Mouse (Mus musculus) megakaryocyte, adult 5-6 weeks (primary cell): ENCODE measurements around the gene Ckm. TPM values are rescaled to one million over a fixed set of nuclear protein-coding genes. Genes with fewer than 3 reads are reported as not detected.
A peak's percentile ranks its signal among the peaks of the same experiment; 100 is the strongest.

ENCODE experiments used
- ATAC-seq: 2 replicates; pipeline ENCODE4 v1.8.0; 2016; ENCODE audit warnings: mild to moderate bottlenecking, inconsistent platforms; ENCODE audit not compliant: poor library complexity, severe bottlenecking
- total RNA-seq, 2 experiments: library from RNA; stranded (forward) in 1 of 2; stranded (reverse) in 1 of 2; fragments of 153-499, 151-499 nt in 1 of 2; fragments of 221-1000, 200-1000 nt in 1 of 2; gene quantifications; 2 replicates each; pipeline versions ENCODE4 v1.2.3 to v1.2.4; 2015 to 2017

Gene Ckm
- total RNA-seq, 2 experiments from 2014 or later, result 0.18 to 0.26 TPM

GRCm38 (mm10) chr7:19383708-19384107, 20.9 kb upstream of the Ckm start:
- no peak for ATAC-seq

GRCm38 (mm10) chr7:19388699-19389413, 15.7 kb upstream of the Ckm start:
- ATAC-seq, result no peak

GRCm38 (mm10) chr7:19394484-19394883, 10.1 kb upstream of the Ckm start:
- ATAC-seq, result no peak

GRCm38 (mm10) chr7:19399496-19400280, 4.9 kb upstream of the Ckm start:
- ATAC-seq, result peak; percentile 43; the same call in 1 of the 2 replicates

DNA sequence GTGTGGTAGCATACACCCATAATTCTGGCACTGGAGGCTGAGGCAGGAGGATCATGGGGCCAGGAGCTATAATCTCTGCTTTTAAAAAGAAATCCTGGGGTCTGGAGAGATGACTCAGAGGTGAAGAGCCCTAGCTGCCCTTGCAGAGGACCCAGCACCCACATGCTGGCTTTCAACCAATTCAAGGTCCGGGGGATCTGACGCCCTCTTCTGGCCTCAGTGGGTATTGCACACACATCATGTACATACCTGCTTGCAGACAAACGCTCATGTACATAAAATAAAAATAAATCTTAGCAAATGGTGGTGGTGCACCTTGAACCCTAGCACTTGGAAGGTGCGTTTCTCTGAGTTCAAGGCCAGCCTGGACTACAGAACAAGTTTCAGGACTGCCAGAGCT, 3.6 kb upstream of the Ckm start:
- ATAC-seq, result no peak

DNA sequence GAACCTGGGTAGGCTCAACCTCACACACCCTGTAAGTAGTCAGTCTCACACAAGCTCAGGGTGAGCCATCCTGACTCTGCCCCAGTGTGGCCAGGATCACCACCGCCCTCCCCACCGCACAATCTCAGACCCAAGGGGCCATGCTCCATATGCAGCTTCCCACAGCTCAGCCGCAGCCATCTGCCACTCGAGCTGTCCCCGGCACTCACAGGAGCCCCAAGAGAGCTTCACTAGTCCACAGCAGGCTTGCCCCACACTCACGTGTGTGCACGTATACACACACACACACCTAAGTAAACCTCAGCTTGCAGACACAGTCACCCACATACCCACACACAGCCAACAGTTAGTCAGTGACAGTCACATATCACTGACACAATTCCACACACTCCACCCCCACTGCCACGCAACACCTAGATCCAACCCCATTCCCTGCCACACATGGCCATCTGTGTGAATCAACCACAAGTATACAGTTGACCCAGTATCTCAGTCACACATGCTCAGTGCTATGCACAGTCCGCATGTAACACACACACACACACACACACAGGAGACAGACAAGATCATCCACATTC, 2.0 kb upstream of the Ckm start:
- no peak for ATAC-seq

DNA sequence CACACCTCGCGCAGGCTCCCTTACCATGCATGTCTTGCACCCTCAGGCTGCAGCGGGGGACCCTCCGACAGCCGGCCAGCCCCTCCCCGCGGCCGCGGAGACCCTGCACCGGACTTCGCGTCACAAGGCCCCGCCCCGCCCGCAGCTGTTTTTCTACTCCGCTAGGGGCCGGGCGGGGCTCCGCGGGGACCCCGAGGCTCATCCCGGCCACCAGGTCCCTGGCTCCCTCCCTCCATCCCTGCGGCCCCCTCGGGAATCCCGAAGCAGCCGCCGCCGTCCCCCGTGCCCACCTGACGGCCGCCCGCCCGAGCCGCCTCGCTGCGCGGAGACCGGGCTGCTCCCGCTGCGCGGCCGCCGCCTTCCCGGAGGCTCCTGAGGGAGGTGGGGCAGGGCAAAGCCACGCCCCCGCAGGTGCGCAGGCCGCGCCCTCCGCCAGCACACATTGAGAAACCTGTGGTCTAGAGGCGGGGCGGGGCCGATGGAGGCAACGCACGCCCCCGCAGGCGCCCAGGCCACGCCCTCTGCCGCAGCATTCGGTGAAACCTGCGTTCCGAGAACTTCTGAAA, 762 bp upstream of the Ckm start, which contains the start of gene Klc3:
Gene Klc3 (minus strand): TSS at position 374 of the 566 bp plus-strand sequence.
- peak; percentile 83 for ATAC-seq

DNA sequence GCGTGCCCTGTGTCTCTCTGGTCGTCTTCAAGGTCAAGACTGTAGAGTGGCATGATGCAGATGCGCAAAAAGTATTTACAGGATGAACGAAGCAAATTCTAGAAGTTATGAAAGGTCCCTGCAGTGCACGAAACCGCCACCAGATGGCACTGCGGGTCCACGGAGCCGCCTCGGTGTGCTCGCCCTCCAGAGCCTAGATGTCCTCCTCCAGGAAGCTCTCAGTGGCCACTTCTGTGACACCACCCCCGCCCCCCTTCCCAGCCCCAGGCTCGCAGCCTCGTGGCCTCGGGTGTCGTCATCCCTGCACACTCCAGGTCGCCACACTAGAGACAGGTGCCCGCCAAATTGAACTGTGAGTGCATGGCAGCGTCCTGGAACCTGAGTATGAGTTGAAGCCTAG, 841 bp downstream of the Ckm start:
- ATAC-seq, result peak; percentile 96

GRCm38 (mm10) chr7:19409753-19410152, 5.2 kb downstream of the Ckm start:
- no peak for ATAC-seq

GRCm38 (mm10) chr7:19410766-19411344, 6.3 kb downstream of the Ckm start:
- no peak for ATAC-seq

DNA sequence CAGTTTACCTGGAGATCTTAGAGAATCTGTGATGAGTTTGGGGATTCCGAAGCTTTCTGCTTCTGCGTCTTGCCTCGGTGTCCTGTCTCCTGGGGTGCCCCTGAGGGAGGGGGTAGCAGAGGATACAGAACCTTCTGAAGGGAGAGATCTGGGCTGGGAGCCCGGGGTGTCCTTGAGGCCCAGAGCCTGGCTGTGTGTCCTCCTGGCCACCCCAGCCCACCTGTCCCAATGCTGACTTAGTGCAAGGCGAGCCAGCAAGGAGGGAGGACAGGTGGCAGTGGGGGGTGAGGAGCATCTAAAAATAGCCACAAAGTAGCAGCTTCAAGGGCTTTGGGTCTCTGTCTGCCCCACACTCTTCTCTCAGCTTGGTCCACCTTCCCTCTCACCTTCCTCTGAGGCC, 7.2 kb downstream of the Ckm start:
- ATAC-seq, result no peak

DNA sequence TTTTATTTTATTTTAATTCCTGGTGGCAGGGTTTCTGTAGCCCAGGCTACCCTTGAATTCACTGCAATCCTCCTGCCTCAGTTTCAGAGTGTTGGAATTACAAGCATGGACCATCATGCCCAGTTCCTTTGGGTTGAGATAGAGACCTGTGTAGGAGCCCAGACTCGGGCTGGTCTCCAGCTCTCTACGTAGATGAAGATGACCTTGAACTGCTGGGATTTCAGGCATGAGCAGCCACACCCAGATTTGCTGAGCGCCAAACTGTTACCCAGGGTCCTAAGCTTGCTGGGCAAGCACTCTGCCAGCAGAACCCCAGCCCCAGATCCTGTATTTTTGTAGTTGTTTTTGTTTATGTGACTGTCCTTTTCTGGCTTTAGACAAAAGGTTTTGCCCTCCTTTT, 8.9 kb downstream of the Ckm start:
- ATAC-seq, result no peak

DNA sequence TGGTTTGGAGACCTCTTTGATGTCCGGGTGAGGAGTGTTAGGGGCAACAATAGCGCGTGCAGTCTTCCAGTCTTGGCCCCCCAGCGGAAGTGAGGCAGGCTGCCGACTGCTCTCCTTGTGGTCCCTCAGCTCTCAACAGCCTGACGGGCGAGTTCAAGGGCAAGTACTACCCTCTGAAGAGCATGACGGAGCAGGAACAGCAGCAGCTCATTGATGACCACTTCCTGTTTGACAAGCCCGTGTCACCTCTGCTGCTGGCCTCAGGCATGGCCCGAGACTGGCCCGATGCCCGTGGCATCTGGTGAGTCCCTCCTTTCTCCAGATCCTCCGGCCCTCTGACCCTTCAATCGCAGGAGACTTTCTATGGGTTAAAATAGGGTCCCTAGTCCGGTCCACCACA, 12.0 kb downstream of the Ckm start:
- ATAC-seq, result peak; percentile 59

GRCm38 (mm10) chr7:19420121-19420520, 15.5 kb downstream of the Ckm start:
- ATAC-seq, result no peak

GRCm38 (mm10) chr7:19420821-19421636, 16.5 kb downstream of the Ckm start:
- peak; percentile 97 for ATAC-seq

- no peak for ATAC-seq
Observed at GRCm38 (mm10) chr7:19423083-19423482, 18.5 kb downstream of the Ckm start.

- no peak for ATAC-seq
Observed at GRCm38 (mm10) chr7:19424051-19424450, 19.5 kb downstream of the Ckm start.

DNA sequence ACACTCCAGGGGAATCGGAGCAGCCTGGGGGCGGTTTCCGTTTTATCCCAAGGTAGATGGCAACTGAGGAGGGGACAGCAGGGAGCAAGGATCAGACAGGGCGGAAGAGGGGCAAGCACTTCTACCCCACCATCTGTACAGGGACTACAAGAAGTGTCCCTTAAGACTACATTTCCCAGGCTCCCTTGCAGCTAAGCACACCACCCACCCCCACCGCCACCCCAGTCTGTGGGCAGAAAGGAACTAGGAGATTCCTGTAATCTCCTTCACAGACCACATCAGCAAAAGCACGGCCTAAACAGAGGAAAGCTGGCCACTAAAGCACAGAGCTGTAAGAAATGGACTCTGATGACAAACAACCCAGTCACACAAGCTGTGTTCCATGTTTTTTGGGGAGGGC, 21.8 kb downstream of the Ckm start:
- ATAC-seq, result no peak

DNA sequence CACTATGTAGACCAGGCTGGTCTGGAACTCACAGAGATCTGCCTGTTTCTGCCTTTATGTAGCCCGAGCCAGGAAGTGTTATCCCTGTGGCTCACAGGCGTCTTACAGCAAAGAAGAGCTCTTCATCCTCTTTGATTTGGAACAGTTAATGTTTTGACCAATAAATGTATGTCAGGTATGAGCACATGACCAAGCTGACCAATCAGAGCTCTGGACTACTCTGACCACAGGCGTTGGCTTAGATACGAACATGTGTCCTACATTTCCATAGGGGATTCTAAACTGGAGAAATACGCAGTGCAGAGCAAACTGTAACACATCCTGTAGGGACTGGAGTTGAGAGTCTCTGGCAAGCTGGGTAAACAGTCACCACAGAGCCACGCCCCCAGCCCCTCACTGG, 22.3 kb downstream of the Ckm start:
- no peak for ATAC-seq

DNA sequence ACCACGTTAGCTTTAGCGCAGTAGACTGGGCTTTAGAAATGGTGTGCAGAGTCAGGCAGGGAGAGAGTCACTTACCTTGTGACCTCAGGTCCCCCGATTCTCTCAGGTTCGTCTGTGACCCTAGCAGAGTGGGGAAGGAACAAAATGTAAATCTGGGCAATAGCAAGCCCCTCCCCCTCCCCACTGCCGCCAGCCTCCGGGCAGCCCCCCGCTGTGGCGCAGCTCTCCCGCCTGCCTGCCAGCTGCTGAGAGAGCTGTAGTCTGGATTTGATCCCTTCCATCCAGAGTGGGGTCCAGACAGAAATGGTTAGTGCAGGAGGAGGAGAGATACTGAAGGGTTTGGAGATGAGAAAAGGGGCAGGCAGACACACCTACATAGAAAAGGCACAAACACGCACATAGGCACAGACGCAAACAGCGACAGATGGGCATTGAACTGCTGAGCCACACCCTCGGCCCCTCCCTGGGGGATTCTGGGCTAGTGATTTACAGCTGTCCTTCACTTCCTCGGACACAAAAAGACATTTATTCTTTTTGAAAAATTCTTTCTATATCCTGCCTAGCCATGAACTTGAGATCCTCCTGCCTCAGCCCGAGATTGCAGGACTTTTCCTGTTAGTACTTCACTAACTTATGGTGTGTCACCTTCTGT, 23.5 kb downstream of the Ckm start:
- ATAC-seq, result no peak
